Mouse (Mus musculus): ENCODE results near the gene Cabp4. TPM values are rescaled to one million over a fixed set of nuclear protein-coding genes. Genes with fewer than 3 reads are reported as not detected.

The Cabp4 gene
- 1 to 10 TPM; 1.6 to 2.2 TPM for total RNA-seq (2023)

GRCm38 (mm10) chr19:4143759-4144268 lies at the start of gene Cabp4:
Cabp4 (minus strand) TSS chr19:4144033.

GRCm38 (mm10) chr19:4191528-4192250 lies 47.9 kb upstream of the Cabp4 start, which contains the start of gene Ppp1ca:
Ppp1ca (plus strand) TSS chr19:4192065.

GRCm38 (mm10) chr19:4190831-4191334 lies 47.0 kb upstream of the Cabp4 start, which contains the start of gene Tbc1d10c:
Tbc1d10c (minus strand) TSS chr19:4191284.

GRCm38 (mm10) chr19:4175368-4175947 lies 31.6 kb upstream of the Cabp4 start, which contains the start of gene Carns1:
Carns1 (minus strand) TSS chr19:4175479.

GRCm38 (mm10) chr19:4162646-4163542 lies 19.1 kb upstream of the Cabp4 start, which contains the start of gene Rps6kb2:
Rps6kb2 (minus strand) TSS chr19:4163354.

GRCm38 (mm10) chr19:4153232-4153654 lies 9.4 kb upstream of the Cabp4 start, which contains the start of gene Ptprcap:
Ptprcap (plus strand) TSS chr19:4153604.

GRCm38 (mm10) chr19:4148491-4148806 lies 4.6 kb upstream of the Cabp4 start, which contains the start of gene Coro1b:
Coro1b (plus strand) TSS chr19:4148619.

GRCm38 (mm10) chr19:4139446-4139845 lies 4.4 kb downstream of the Cabp4 start, which contains the start of gene Gpr152:
Gpr152 (plus strand) TSS chr19:4139787.

GRCm38 (mm10) chr19:4125741-4126696 lies 17.8 kb downstream of the Cabp4 start, which contains the start of gene Aip:
Aip (minus strand) TSS chr19:4125858.

GRCm38 (mm10) chr19:4099837-4100717 lies 43.8 kb downstream of the Cabp4 start, which contains the start of gene Pitpnm1:
Pitpnm1 (plus strand) TSS chr19:4099998.

GRCm38 (mm10) chr19:4096642-4097440 lies 47.0 kb downstream of the Cabp4 start, which contains the start of gene Cdk2ap2:
Cdk2ap2 (plus strand) TSS chr19:4097182.

Other genes with a start within 250 kb of the Cabp4 start
- gene Tcirg1, start 236.9 kb downstream of the Cabp4 start, total RNA-seq (2023): 100 to 1,000 TPM; 149 to 153 TPM
- 10 to 100 TPM; 91.9 to 93.5 TPM for gene Ndufs8, start 231.3 kb downstream of the Cabp4 start, total RNA-seq (2023)
- 1 to 10 TPM; 7.3 to 8.9 TPM for gene Aldh3b1, start 214.2 kb downstream of the Cabp4 start, total RNA-seq (2023)
- gene Unc93b1, start 208.8 kb downstream of the Cabp4 start, total RNA-seq (2023): 100 to 1,000 TPM; 597 to 689 TPM
- under 1 TPM in 1 of 2 experiments, not detected in 1; 0.20 TPM for gene Aldh3b3, start 185.4 kb downstream of the Cabp4 start, total RNA-seq (2023)
- under 1 TPM in 1 of 2 experiments, not detected in 1; 0.84 TPM for gene Aldh3b2, start 171.7 kb downstream of the Cabp4 start, total RNA-seq (2023)
- not detected for gene Acy3, start 157.5 kb downstream of the Cabp4 start, total RNA-seq (2023)
- gene Tbx10, start 151.3 kb downstream of the Cabp4 start, total RNA-seq (2023): not detected
- 10 to 100 TPM; 24.9 to 29.1 TPM for gene Nudt8, start 143.5 kb downstream of the Cabp4 start, total RNA-seq (2023)
- 1 to 10 TPM; 5.3 to 6.7 TPM for gene Gm49405, start 143.4 kb downstream of the Cabp4 start, total RNA-seq (2023)
- gene Doc2g, start 140.7 kb downstream of the Cabp4 start, total RNA-seq (2023): 10 to 100 TPM; 11.0 to 13.3 TPM
- 10 to 100 TPM; 80.9 to 93.3 TPM for gene Ndufv1, start 131.2 kb downstream of the Cabp4 start, total RNA-seq (2023)
- gene Gstp1, start 106.0 kb downstream of the Cabp4 start, total RNA-seq (2023): 100 to 1,000 TPM; 131 to 150 TPM
- 10 to 100 TPM; 11.4 to 26.4 TPM for gene Gstp2, start 98.0 kb downstream of the Cabp4 start, total RNA-seq (2023)
- gene Gstp3, start 84.5 kb downstream of the Cabp4 start, total RNA-seq (2023): not detected
- gene Cabp2, start 62.5 kb downstream of the Cabp4 start, total RNA-seq (2023): not detected
- 100 to 1,000 TPM; 114 to 121 TPM for gene Cdk2ap2, start 46.9 kb downstream of the Cabp4 start, total RNA-seq (2023)
- 100 to 1,000 TPM; 227 to 233 TPM for gene Pitpnm1, start 44.0 kb downstream of the Cabp4 start, total RNA-seq (2023)
- 100 to 1,000 TPM; 101 to 110 TPM for gene Aip, start 18.2 kb downstream of the Cabp4 start, total RNA-seq (2023)
- gene Gpr152, start 4.2 kb downstream of the Cabp4 start, total RNA-seq (2023): 1 to 10 TPM in 1 of 2 experiments, under 1 TPM in 1; 0.93 to 1.0 TPM
- gene Coro1b, start 4.6 kb upstream of the Cabp4 start, total RNA-seq (2023): 100 to 1,000 TPM; 148 to 156 TPM
- gene Ptprcap, start 9.6 kb upstream of the Cabp4 start, total RNA-seq (2023): 100 to 1,000 TPM; 391 to 415 TPM
- 10 to 100 TPM; 47.4 to 56.4 TPM for gene Rps6kb2, start 19.3 kb upstream of the Cabp4 start, total RNA-seq (2023)
- gene Carns1, start 31.4 kb upstream of the Cabp4 start, total RNA-seq (2023): 100 to 1,000 TPM in 1 of 2 experiments, 10 to 100 TPM in 1; 89.2 to 117 TPM
- gene Tbc1d10c, start 47.3 kb upstream of the Cabp4 start, total RNA-seq (2023): 100 to 1,000 TPM; 315 to 328 TPM
- gene Ppp1ca, start 48.0 kb upstream of the Cabp4 start, total RNA-seq (2023): 100 to 1,000 TPM; 431 to 450 TPM
- 10 to 100 TPM; 65.9 to 73.4 TPM for gene Rad9a, start 57.6 kb upstream of the Cabp4 start, total RNA-seq (2023)
- 100 to 1,000 TPM; 161 to 176 TPM for gene Clcf1, start 70.2 kb upstream of the Cabp4 start, total RNA-seq (2023)
- not detected for gene AC109138.7, start 70.3 kb upstream of the Cabp4 start, total RNA-seq (2023)
- gene Pold4, start 87.9 kb upstream of the Cabp4 start, total RNA-seq (2023): 100 to 1,000 TPM; 198 to 208 TPM
- 10 to 100 TPM; 32.2 to 32.4 TPM for gene Ssh3, start 125.1 kb upstream of the Cabp4 start, total RNA-seq (2023)
- 10 to 100 TPM; 28.2 to 32.6 TPM for gene Ankrd13d, start 139.1 kb upstream of the Cabp4 start, total RNA-seq (2023)
- gene Grk2, start 162.2 kb upstream of the Cabp4 start, total RNA-seq (2023): 100 to 1,000 TPM; 584 to 625 TPM